Mouse (Mus musculus) lung, postnatal 0 days (tissue): ENCODE measurements at regions not wholly inside any gene's neighbourhood (a gene's known extent, or its start where the extent isn't known, plus 50 kb on each side); places are given as distances from the start of the nearest gene placed in this dataset.
A peak's percentile ranks its signal among the peaks of the same experiment; 100 is the strongest.

ENCODE experiments used
- ATAC-seq: fragments of 200-750 bp; cut with Nextera tagmentation; 2 replicates; pipeline ENCODE4 v1.8.0; 2017; ENCODE audit warnings: moderate library complexity
- DNase-seq: peaks from one replicate; pipeline ENCODE4 v3.0.0-alpha.2; 2016; ENCODE audit warnings: low spot score
- H3K27ac ChIP-seq: fragments of 300-500 bp; sonication (generic); 2 replicates; pipeline ENCODE4 v1.5.1; 2014; ENCODE audit warnings: antibody characterized with exemption, mild to moderate bottlenecking, low read length, mixed read lengths
- H3K27me3 ChIP-seq: fragments of 300-500 bp; sonication (generic); replicated peaks from 2 replicates; pipeline ENCODE4 v1.6.1; 2014; ENCODE audit warnings: low read length, mixed read lengths; ENCODE audit not compliant: insufficient read depth
- H3K36me3 ChIP-seq: fragments of 300-500 bp; sonication (generic); 2 replicates; pipeline ENCODE4 v1.6.1; 2014; ENCODE audit warnings: low read length, mixed read lengths; ENCODE audit not compliant: insufficient read depth
- H3K4me1 ChIP-seq: fragments of 300-500 bp; sonication (generic); 2 replicates; pipeline ENCODE4 v1.6.1; 2014; ENCODE audit warnings: antibody characterized with exemption, low read depth, low read length, mixed read lengths; ENCODE audit not compliant: insufficient read depth
- H3K4me2 ChIP-seq: fragments of 300-500 bp; sonication (generic); replicated peaks from 2 replicates; pipeline ENCODE4 v1.6.1; 2014; ENCODE audit warnings: low read depth, mild to moderate bottlenecking, low read length, moderate library complexity, mixed read lengths
- H3K4me3 ChIP-seq: fragments of 300-500 bp; sonication (generic); 2 replicates; pipeline ENCODE4 v1.5.1; 2014; ENCODE audit warnings: low read depth, low read length
- H3K9ac ChIP-seq: fragments of 300-500 bp; sonication (generic); replicated peaks from 2 replicates; pipeline ENCODE4 v1.6.1; 2014; ENCODE audit warnings: low read depth, mild to moderate bottlenecking
- H3K9me3 ChIP-seq: fragments of 300-500 bp; sonication (generic); 2 replicates; pipeline ENCODE4 v1.6.1; 2016; ENCODE audit warnings: low read length, mixed read lengths
- CTCF ChIP-seq: IDR thresholded peaks from 2 replicates; pipeline ENCODE4 v1.5.1; 2016; ENCODE audit warnings: antibody characterized with exemption, mild to moderate bottlenecking
- EP300 ChIP-seq: IDR thresholded peaks from 2 replicates; pipeline ENCODE4 v1.6.1; 2016; ENCODE audit warnings: antibody characterized with exemption, mild to moderate bottlenecking, control low read depth
- WGBS: fragments of 180-500 bp; shearing (Covaris S2); extraction: QIAGEN DNeasy Blood & Tissue Kit; methylation state at CpG from one replicate; pipeline ENCODE4 v1.1.7; 2014; 5-methylcytosine and 5-hydroxymethylcytosine counted together

GRCm38 (mm10) chr12:99643016-99643415 lies 79.6 kb upstream of the Foxn3 start:
- TF ChIP-seq EP300 (no peak), CTCF (no peak)
- Histone ChIP-seq H3K27me3 (no peaks in the 10 kb centered on the region), H3K4me2 (no peak overlapping the region), H3K4me1 (no peaks in the 10 kb centered on the region), H3K27ac (no peak overlapping the region), H3K36me3 (no peaks in the 10 kb centered on the region), H3K4me3 (no peak overlapping the region), H3K9me3 (no peaks in the 10 kb centered on the region), H3K9ac (no peak overlapping the region)
- DNase-seq (no peak), ATAC-seq (no peak)
- 95% methylated on average over 16 of the region's 16 CpGs for WGBS

DNA sequence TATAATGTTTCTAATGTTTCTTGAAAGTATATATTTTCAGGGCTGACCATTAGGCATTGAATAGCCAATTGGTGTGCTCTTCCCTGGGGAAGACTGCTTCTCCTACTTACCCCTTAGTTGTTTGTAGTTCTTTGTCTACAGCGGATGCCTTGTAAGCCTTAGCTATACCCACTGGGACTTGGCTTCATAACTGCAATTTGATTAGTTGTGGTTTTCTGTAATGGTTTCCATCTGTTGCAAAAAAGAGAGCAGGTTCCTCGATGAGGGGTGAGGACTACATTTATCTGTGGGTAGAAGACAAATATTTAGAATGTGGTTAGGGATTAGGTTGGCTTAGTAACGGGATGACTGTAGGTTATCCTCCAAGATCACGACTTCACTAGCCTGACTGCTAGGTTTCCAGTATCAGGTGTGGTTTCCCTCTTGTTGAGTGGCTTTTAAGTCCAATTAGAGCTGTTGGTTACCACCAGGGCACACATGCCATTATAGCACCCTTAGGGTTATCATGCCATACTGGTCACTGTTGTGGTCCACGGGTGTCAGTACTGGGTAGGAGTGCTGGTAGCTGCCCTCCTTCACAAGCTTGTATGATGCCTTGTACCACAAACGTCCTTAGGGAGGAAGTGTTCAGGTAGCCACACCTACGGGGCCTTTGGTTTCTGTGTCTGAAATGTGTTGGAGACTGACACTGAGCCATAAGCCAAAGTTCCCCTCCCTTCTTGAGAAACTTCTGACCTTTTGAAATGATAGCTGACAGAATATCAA lies 78.9 kb upstream of the Foxn3 start:
- TF ChIP-seq EP300: no peak
- no peak for TF ChIP-seq CTCF
- no peak overlapping the region for H3K27ac ChIP-seq
- DNase-seq (no peak), ATAC-seq (no peak)
- WGBS: 78% methylated on average over 7 of the region's 7 CpGs
- H3K9ac ChIP-seq: no peak overlapping the region
- H3K4me1 ChIP-seq: no peaks in the 10 kb centered on the region
- H3K9me3 ChIP-seq: no peaks in the 10 kb centered on the region
- H3K36me3 ChIP-seq: no peaks in the 10 kb centered on the region
- H3K27me3 ChIP-seq: no peaks in the 10 kb centered on the region
- no peak overlapping the region for H3K4me2 ChIP-seq
- no peak overlapping the region for H3K4me3 ChIP-seq

DNA sequence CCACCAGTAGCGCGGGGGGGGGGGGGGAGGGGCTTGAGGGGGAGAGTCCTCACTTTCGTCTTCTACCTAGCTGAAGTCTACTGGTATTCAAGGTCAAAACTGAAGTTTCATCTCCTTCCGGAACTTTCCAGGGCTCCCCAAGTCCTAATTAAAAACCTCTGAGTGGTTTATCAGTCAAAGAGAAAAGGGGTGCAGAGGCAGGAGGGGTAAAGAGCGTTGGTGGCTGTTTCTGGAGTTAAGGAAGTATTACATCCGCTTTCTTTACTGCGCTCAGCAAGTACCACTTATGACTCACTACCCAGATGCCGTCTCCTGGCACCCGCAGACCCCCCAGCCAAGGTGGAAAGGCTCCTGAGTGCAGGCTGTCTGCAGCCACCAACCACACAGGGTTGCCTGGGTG lies 77.9 kb upstream of the Foxn3 start:
- no peak overlapping the region for H3K27ac ChIP-seq
- H3K4me1 ChIP-seq: no peaks in the 10 kb centered on the region
- DNase-seq (peak; percentile 32), ATAC-seq (0 out of 2 replicates have a peak, but pooled peaks have one; percentile 10)
- H3K9me3 ChIP-seq: no peaks in the 10 kb centered on the region
- WGBS: 42% methylated on average over 7 of the region's 9 CpGs
- no peak overlapping the region for H3K4me3 ChIP-seq
- H3K27me3 ChIP-seq: no peaks in the 10 kb centered on the region
- no peak overlapping the region for H3K9ac ChIP-seq
- TF ChIP-seq EP300 (no peak), CTCF (no peak)
- H3K36me3 ChIP-seq: no peaks in the 10 kb centered on the region
- H3K4me2 ChIP-seq: peak overlapping the region; percentile 17

DNA sequence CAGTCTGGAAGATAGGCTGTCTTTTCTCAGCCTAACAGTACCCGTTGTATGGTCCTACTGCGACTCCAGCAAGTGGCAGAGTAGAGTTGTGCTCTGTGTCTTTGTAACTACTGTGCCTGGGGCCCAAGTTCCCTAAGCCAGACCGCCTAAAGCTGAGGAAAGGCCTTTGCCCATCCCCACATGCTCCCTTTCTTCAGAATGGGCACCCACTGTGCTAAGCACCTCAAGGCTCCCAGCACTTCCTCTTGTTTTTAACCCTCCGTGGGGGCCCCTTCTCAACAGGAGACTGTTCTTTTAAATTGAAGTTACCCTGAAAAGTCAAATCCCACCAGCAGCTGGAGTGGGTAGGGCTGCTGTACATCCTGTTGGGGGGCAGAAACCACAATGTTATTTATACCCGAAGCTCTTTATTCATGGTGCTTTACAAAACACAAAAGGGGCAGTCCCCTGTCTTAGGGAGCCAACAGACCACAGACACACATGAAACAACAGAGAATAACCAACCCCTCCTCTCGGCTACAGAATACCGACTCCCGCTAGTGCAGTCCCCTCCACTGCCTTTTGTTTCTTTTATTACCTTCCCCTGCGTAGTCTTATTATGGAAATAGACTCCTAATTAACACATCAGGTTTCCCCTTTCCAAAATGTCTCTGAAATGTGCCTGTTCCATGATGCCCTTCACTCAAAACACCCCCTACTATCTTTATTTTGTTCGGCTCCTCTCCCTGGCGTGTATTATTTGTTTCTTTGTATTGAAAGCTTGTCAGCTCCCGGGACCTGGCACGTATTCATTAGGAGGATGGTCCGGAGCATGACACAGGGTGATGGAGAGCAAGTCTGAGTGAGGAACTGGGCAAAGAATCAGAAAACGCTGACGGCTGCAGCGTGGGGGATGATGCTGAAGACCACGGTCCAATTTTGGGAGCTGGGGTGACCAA lies 77.1 kb upstream of the Foxn3 start:
- DNase-seq (peak; percentile 35), ATAC-seq (no peak)
- Histone ChIP-seq H3K36me3 (no peaks in the 10 kb centered on the region), H3K27me3 (no peaks in the 10 kb centered on the region), H3K9me3 (no peaks in the 10 kb centered on the region), H3K4me3 (no peak overlapping the region), H3K9ac (no peak overlapping the region), H3K4me1 (no peaks in the 10 kb centered on the region), H3K4me2 (peak overlapping the region; percentile 17), H3K27ac (no peak overlapping the region)
- TF ChIP-seq CTCF (no peak), EP300 (no peak)
- 29% methylated on average over 18 of the region's 18 CpGs for WGBS

GRCm38 (mm10) chr12:99639847-99640213 lies 76.4 kb upstream of the Foxn3 start:
- no peaks in the 10 kb centered on the region for H3K9me3 ChIP-seq
- no peak overlapping the region for H3K9ac ChIP-seq
- H3K36me3 ChIP-seq: no peaks in the 10 kb centered on the region
- no peaks in the 10 kb centered on the region for H3K27me3 ChIP-seq
- no peak for ATAC-seq
- 51% methylated on average over 8 of the region's 8 CpGs for WGBS
- H3K4me2 ChIP-seq: no peak overlapping the region
- no peak for DNase-seq
- H3K27ac ChIP-seq: no peak overlapping the region
- TF ChIP-seq EP300: no peak
- TF ChIP-seq CTCF: no peak
- no peaks in the 10 kb centered on the region for H3K4me1 ChIP-seq
- no peak overlapping the region for H3K4me3 ChIP-seq

GRCm38 (mm10) chr12:99639118-99639517 lies 75.7 kb upstream of the Foxn3 start:
- DNase-seq (no peak), ATAC-seq (no peak)
- Histone ChIP-seq H3K9ac (no peak overlapping the region), H3K4me1 (no peaks in the 10 kb centered on the region), H3K4me2 (no peak overlapping the region), H3K27me3 (no peaks in the 10 kb centered on the region), H3K9me3 (no peaks in the 10 kb centered on the region), H3K4me3 (no peak overlapping the region), H3K36me3 (no peaks in the 10 kb centered on the region), H3K27ac (no peak overlapping the region)
- no peak for TF ChIP-seq EP300
- TF ChIP-seq CTCF: no peak
- 78% methylated on average over 3 of the region's 3 CpGs for WGBS
